Mouse (Mus musculus): ENCODE data around the gene Scn8a. TPM values are rescaled to one million over a fixed set of nuclear protein-coding genes. Genes with fewer than 3 reads are reported as not detected.

Scn8a gene
- polyA plus RNA-seq, 1 experiment = not detected

DNA sequence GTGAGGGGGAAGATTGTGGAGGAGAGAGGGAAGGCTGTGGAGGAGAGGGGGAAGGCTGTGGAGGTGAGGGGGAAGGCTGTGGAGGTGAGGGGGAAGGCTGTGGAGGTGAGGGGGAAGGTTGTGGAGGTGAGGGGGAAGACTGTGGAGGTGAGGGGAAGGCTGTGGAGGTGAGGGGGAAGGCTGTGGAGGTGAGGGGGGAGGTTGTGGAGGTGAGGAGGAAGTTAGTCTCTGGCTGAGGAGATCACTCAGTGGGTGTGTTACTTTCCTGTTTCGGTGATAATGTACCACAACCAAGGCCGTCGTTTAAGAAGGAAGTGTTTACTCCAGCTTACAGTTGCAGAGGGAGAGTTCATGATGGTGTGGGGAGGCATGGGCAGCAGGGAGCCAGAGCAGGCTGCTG lies 12.1 kb upstream of the Scn8a start:
- no peak for TF ChIP-seq SRF (IDR thresholded peaks at IDR 0.05; ENCODE audit: control insufficient read depth, insufficient read length, low read depth)
- no peak for TF ChIP-seq TCF3 (IDR thresholded peaks at IDR 0.05; ENCODE audit: insufficient read length, low read depth)
- no peak for TF ChIP-seq POLR2A (IDR thresholded peaks at IDR 0.05; ENCODE audit: insufficient read length, low read depth)
- no peak for TF ChIP-seq MYOD1 (IDR thresholded peaks at IDR 0.05; ENCODE audit: control insufficient read depth in 1 of 3, insufficient read length in 2 of 3, low read depth in 2 of 3)
- no peak for TF ChIP-seq TCF12 (IDR thresholded peaks at IDR 0.05; ENCODE audit: insufficient read depth, poor library complexity, severe bottlenecking)
- no peak for TF ChIP-seq USF1 (IDR thresholded peaks at IDR 0.05; ENCODE audit: low read depth)
- TF ChIP-seq REST (IDR thresholded peaks at IDR 0.05; ENCODE audit: insufficient read depth, insufficient read length) = no peak
- TF ChIP-seq E2F4 (IDR thresholded peaks at IDR 0.05; ENCODE audit: insufficient read depth) = no peak
- no peak for TF ChIP-seq POLR2AphosphoS2 (IDR thresholded peaks at IDR 0.05; ENCODE audit: insufficient read length, low read depth)
- TF ChIP-seq CEBPB (IDR thresholded peaks at IDR 0.05; ENCODE audit: insufficient read depth, poor library complexity, severe bottlenecking) = no peak
- no peak for TF ChIP-seq MYOG (IDR thresholded peaks at IDR 0.05; ENCODE audit: control insufficient read depth in 1 of 3, insufficient read depth in 1 of 3, insufficient read length in 2 of 3, low read depth in 2 of 3)
- TF ChIP-seq MAX (IDR thresholded peaks at IDR 0.05; ENCODE audit: low read depth) = no peak
- H3ac ChIP-seq (ENCODE audit: control insufficient read depth, insufficient read length) = no peak overlapping the region
- no peaks in the 10 kb centered on the region for H3K79me2 ChIP-seq (ENCODE audit: control insufficient read depth, insufficient read depth)
- no peaks in the 10 kb centered on the region for H3K36me3 ChIP-seq (ENCODE audit: control insufficient read depth, insufficient read depth)
- H3K27me3 ChIP-seq (ENCODE audit: control insufficient read depth, insufficient read depth, insufficient read length) = peaks cover 36% of the 10 kb centered on the region
- H3K4me2 ChIP-seq (ENCODE audit: low read depth) = no peak overlapping the region
- no peak overlapping the region for H3K4me3 ChIP-seq

DNA sequence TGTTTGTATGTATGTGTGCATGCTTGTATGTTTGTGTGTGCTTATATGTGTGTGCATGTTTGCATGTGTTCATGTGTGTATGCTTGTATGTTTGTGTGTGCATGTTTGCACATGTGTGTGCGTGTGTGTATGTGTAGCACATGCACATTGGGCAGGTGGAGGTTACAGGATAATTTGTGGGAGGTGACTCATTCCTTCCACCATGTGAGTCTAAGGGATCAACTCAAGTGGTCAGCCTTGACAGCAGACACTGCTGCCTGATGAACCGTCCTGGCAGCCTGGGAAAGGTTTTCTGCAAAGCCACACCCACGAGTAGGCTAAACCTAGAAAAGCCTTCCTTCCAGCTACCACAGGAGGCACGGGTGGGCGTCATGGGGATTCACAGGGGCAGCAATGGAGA lies 8.8 kb upstream of the Scn8a start:
- H3K79me2 ChIP-seq (ENCODE audit: control insufficient read depth, insufficient read depth) = no peaks in the 10 kb centered on the region
- H3K4me3 ChIP-seq = no peak overlapping the region
- peaks cover 27% of the 10 kb centered on the region for H3K27me3 ChIP-seq (ENCODE audit: control insufficient read depth, insufficient read depth, insufficient read length)
- H3K4me2 ChIP-seq (ENCODE audit: low read depth) = no peak overlapping the region
- H3ac ChIP-seq (ENCODE audit: control insufficient read depth, insufficient read length) = no peak overlapping the region
- TF ChIP-seq POLR2AphosphoS2 (IDR thresholded peaks at IDR 0.05; ENCODE audit: insufficient read length, low read depth) = no peak
- no peak for TF ChIP-seq MAX (IDR thresholded peaks at IDR 0.05; ENCODE audit: low read depth)
- TF ChIP-seq MYOD1 (IDR thresholded peaks at IDR 0.05; ENCODE audit: control insufficient read depth in 1 of 3, insufficient read length in 2 of 3, low read depth in 2 of 3) = no peak
- TF ChIP-seq TCF12 (IDR thresholded peaks at IDR 0.05; ENCODE audit: insufficient read depth, poor library complexity, severe bottlenecking) = no peak
- no peak for TF ChIP-seq TCF3 (IDR thresholded peaks at IDR 0.05; ENCODE audit: insufficient read length, low read depth)
- TF ChIP-seq USF1 (IDR thresholded peaks at IDR 0.05; ENCODE audit: low read depth) = no peak
- no peak for TF ChIP-seq REST (IDR thresholded peaks at IDR 0.05; ENCODE audit: insufficient read depth, insufficient read length)
- no peak for TF ChIP-seq SRF (IDR thresholded peaks at IDR 0.05; ENCODE audit: control insufficient read depth, insufficient read length, low read depth)
- no peak for TF ChIP-seq CEBPB (IDR thresholded peaks at IDR 0.05; ENCODE audit: insufficient read depth, poor library complexity, severe bottlenecking)
- TF ChIP-seq E2F4 (IDR thresholded peaks at IDR 0.05; ENCODE audit: insufficient read depth) = no peak
- no peak for TF ChIP-seq POLR2A (IDR thresholded peaks at IDR 0.05; ENCODE audit: insufficient read length, low read depth)
- no peak for TF ChIP-seq MYOG (IDR thresholded peaks at IDR 0.05; ENCODE audit: control insufficient read depth in 1 of 3, insufficient read depth in 1 of 3, insufficient read length in 2 of 3, low read depth in 2 of 3)
- no peaks in the 10 kb centered on the region for H3K36me3 ChIP-seq (ENCODE audit: control insufficient read depth, insufficient read depth)

DNA sequence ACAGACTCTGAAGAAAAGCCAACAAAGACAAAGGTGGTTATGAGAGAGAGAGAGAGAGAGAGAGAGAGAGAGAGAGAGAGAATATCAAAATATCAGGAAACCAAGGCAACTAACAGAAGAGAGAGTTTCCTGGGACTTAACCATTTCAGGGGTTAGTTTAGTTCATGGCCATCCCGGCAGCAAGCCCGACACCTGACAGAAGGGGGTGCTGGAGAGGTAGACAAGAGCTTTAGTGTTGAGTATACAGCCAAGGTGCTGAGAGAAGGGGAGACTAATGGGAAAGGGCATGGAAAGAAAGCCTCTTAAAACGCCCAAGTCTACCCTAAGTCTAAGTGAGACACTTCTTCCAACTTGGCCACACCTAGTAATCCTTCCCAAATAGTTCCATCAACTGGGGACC lies 4.1 kb upstream of the Scn8a start:
- H3K4me2 ChIP-seq (ENCODE audit: low read depth) = no peak overlapping the region
- H3K36me3 ChIP-seq (ENCODE audit: control insufficient read depth, insufficient read depth) = no peaks in the 10 kb centered on the region
- TF ChIP-seq POLR2AphosphoS2 (IDR thresholded peaks at IDR 0.05; ENCODE audit: insufficient read length, low read depth) = no peak
- no peak for TF ChIP-seq POLR2A (IDR thresholded peaks at IDR 0.05; ENCODE audit: insufficient read length, low read depth)
- TF ChIP-seq E2F4 (IDR thresholded peaks at IDR 0.05; ENCODE audit: insufficient read depth) = no peak
- no peak for TF ChIP-seq TCF12 (IDR thresholded peaks at IDR 0.05; ENCODE audit: insufficient read depth, poor library complexity, severe bottlenecking)
- no peak for TF ChIP-seq MYOD1 (IDR thresholded peaks at IDR 0.05; ENCODE audit: control insufficient read depth in 1 of 3, insufficient read length in 2 of 3, low read depth in 2 of 3)
- TF ChIP-seq MYOG (IDR thresholded peaks at IDR 0.05; ENCODE audit: control insufficient read depth in 1 of 3, insufficient read depth in 1 of 3, insufficient read length in 2 of 3, low read depth in 2 of 3) = no peak
- no peak for TF ChIP-seq CEBPB (IDR thresholded peaks at IDR 0.05; ENCODE audit: insufficient read depth, poor library complexity, severe bottlenecking)
- TF ChIP-seq TCF3 (IDR thresholded peaks at IDR 0.05; ENCODE audit: insufficient read length, low read depth) = no peak
- no peak for TF ChIP-seq SRF (IDR thresholded peaks at IDR 0.05; ENCODE audit: control insufficient read depth, insufficient read length, low read depth)
- TF ChIP-seq REST (IDR thresholded peaks at IDR 0.05; ENCODE audit: insufficient read depth, insufficient read length) = no peak
- no peak for TF ChIP-seq MAX (IDR thresholded peaks at IDR 0.05; ENCODE audit: low read depth)
- no peak for TF ChIP-seq USF1 (IDR thresholded peaks at IDR 0.05; ENCODE audit: low read depth)
- H3K79me2 ChIP-seq (ENCODE audit: control insufficient read depth, insufficient read depth) = no peaks in the 10 kb centered on the region
- H3K4me3 ChIP-seq = no peak overlapping the region
- H3K27me3 ChIP-seq (ENCODE audit: control insufficient read depth, insufficient read depth, insufficient read length) = peaks cover 26% of the 10 kb centered on the region
- H3ac ChIP-seq (ENCODE audit: control insufficient read depth, insufficient read length) = no peak overlapping the region

DNA sequence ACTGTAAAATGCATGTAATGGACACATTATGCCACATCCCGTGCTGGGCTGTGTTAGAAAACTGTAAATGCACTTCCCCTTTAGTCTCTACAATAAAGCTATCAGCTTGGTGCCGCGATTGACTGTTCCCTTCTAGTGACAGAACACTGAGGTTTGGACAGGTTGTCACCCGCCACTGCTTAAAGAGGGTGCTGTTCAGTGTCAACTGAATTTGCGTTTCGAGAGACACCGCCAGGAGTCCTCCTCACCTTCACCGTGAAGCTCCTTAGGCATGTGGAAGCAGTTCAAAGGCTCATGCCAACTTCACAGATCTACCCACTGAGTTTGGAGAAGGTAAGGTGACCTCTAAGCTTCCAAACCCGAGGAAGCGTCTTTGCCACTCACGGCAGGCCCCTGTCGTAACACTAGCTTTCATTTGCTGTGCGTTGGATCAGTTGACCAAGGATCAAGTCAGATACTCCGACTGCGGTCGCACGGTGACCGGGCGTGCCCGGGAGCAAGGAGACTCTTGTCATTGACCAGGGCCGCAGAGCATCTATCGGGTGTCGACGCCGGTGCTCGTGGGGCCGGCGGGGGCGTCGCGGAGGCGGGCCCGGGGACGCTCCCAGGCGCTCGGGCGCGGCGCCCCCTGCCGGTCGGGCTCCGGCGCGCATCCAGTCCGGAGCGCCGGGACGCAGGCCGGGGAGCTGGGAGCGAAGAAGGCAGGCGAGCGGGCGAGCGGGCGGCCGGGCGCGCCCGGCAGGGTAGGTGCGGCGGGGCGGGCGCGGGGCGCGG lies 530 bp downstream of the Scn8a start:
- H3ac ChIP-seq (ENCODE audit: control insufficient read depth, insufficient read length) = no peak overlapping the region
- H3K4me3 ChIP-seq = no peak overlapping the region
- H3K4me2 ChIP-seq (ENCODE audit: low read depth) = no peak overlapping the region
- no peaks in the 10 kb centered on the region for H3K36me3 ChIP-seq (ENCODE audit: control insufficient read depth, insufficient read depth)
- no peaks in the 10 kb centered on the region for H3K79me2 ChIP-seq (ENCODE audit: control insufficient read depth, insufficient read depth)
- peaks cover 26% of the 10 kb centered on the region for H3K27me3 ChIP-seq (ENCODE audit: control insufficient read depth, insufficient read depth, insufficient read length)
- no peak for TF ChIP-seq CEBPB (IDR thresholded peaks at IDR 0.05; ENCODE audit: insufficient read depth, poor library complexity, severe bottlenecking)

DNA sequence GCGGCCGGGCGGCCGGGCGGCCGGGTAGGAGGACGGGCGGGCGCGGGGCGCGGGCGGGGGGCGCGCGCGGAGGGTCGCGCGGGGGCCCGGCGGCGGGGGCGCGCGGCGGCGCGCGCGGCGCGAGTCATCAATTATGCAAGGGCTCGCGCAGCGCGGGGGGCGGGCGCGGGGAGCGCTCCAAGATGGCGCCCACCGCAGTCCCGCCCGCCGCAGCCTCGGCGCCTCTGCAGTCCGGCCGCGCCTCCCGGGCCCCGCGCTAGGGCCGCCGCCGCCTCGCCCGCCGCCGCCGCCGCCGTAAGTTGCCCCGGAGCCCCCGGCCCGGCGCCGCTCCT lies 1.1 kb downstream of the Scn8a start:
- TF ChIP-seq POLR2A (IDR thresholded peaks at IDR 0.05; ENCODE audit: insufficient read length, low read depth) = no peak
- TF ChIP-seq E2F4 (IDR thresholded peaks at IDR 0.05; ENCODE audit: insufficient read depth) = no peak
- TF ChIP-seq SRF (IDR thresholded peaks at IDR 0.05; ENCODE audit: control insufficient read depth, insufficient read length, low read depth) = no peak
- no peak for TF ChIP-seq POLR2AphosphoS2 (IDR thresholded peaks at IDR 0.05; ENCODE audit: insufficient read length, low read depth)
- TF ChIP-seq MAX (IDR thresholded peaks at IDR 0.05; ENCODE audit: low read depth) = no peak
- no peak for TF ChIP-seq TCF3 (IDR thresholded peaks at IDR 0.05; ENCODE audit: insufficient read length, low read depth)
- no peak for TF ChIP-seq REST (IDR thresholded peaks at IDR 0.05; ENCODE audit: insufficient read depth, insufficient read length)
- no peak for TF ChIP-seq USF1 (IDR thresholded peaks at IDR 0.05; ENCODE audit: low read depth)
- no peak for TF ChIP-seq CEBPB (IDR thresholded peaks at IDR 0.05; ENCODE audit: insufficient read depth, poor library complexity, severe bottlenecking)
- TF ChIP-seq MYOD1 (IDR thresholded peaks at IDR 0.05; ENCODE audit: control insufficient read depth in 1 of 3, insufficient read length in 2 of 3, low read depth in 2 of 3) = no peak
- TF ChIP-seq MYOG (IDR thresholded peaks at IDR 0.05; ENCODE audit: control insufficient read depth in 1 of 3, insufficient read depth in 1 of 3, insufficient read length in 2 of 3, low read depth in 2 of 3) = no peak
- TF ChIP-seq TCF12 (IDR thresholded peaks at IDR 0.05; ENCODE audit: insufficient read depth, poor library complexity, severe bottlenecking) = no peak
- no peaks in the 10 kb centered on the region for H3K36me3 ChIP-seq (ENCODE audit: control insufficient read depth, insufficient read depth)
- H3K79me2 ChIP-seq (ENCODE audit: control insufficient read depth, insufficient read depth) = no peaks in the 10 kb centered on the region
- no peak overlapping the region for H3K4me2 ChIP-seq (ENCODE audit: low read depth)
- peaks cover 32% of the 10 kb centered on the region for H3K27me3 ChIP-seq (ENCODE audit: control insufficient read depth, insufficient read depth, insufficient read length)
- H3K4me3 ChIP-seq = no peak overlapping the region
- H3ac ChIP-seq (ENCODE audit: control insufficient read depth, insufficient read length) = no peak overlapping the region
